Mouse (Mus musculus): ENCODE measurements around the gene Srsf6. TPM values are rescaled to one million over a fixed set of nuclear protein-coding genes. Genes with fewer than 3 reads are reported as not detected.
A peak's percentile ranks its signal among the peaks of the same experiment; 100 is the strongest.
"Not testable (repeated sequence)": the region's sequence is repeated elsewhere in the genome, so short reads cannot be mapped to it uniquely, and the experiment has no call there.

Gene Srsf6
- polyA plus RNA-seq (2015; fragmentation: Nextera tagmentation; extraction: Ambion mirVana) = 88.3 and 95.6 TPM in 2 replicates

DNA sequence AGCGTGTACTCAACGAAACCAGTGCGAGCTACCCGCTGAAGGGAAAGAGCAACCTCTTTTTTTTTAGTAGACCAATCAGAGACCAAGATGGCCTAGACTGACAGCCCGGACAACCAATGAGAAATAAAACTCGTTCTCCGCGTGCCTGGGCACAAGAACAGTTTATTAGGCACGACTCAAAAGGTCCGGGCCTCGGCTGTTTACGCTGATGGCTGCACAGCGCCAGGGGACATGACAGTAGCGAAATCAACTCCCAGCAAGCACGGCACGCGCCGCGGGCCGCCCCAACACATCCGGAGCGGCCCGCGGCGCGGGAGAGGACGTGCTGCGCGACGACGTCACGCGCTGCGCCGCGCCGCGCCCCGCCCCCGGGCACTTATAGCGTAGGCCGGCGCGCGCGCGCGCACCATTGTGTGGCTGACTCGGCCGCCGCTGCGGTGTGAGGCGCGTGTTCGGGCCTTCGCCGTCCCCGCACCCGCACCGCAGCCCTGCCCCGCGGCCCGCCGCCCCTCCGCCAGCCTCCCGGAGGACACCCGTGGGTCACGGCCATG is at the start of gene Srsf6:
Gene Srsf6 (plus strand): TSS at position 406 of the 551 bp plus-strand sequence.
- Histone ChIP-seq H3K27ac (replicated peaks) (peak within 1 kb of the TSS; percentile 95), H3K36me3 (replicated peaks) (peaks cover 35% of the 10 kb centered on the region), H3K4me3 (replicated peaks) (peak within 1 kb of the TSS; percentile 100), H3K4me2 (peak within 1 kb of the TSS; percentile 96), H3K9ac (peak within 1 kb of the TSS; percentile 100), H3K27me3 (peaks cover 5% of the 10 kb centered on the region; the same call in 1 of the 2 replicates), H3K9me3 (replicated peaks) (no peaks in the 10 kb centered on the region), H3K4me1 (replicated peaks) (peaks cover 39% of the 10 kb centered on the region)
- 0% methylated on average over 65 of the region's 68 CpGs for WGBS (ENCODE audit: insufficient replicate concordance)
- ATAC-seq (ENCODE audit: insufficient read depth) = peak; percentile 95

DNA sequence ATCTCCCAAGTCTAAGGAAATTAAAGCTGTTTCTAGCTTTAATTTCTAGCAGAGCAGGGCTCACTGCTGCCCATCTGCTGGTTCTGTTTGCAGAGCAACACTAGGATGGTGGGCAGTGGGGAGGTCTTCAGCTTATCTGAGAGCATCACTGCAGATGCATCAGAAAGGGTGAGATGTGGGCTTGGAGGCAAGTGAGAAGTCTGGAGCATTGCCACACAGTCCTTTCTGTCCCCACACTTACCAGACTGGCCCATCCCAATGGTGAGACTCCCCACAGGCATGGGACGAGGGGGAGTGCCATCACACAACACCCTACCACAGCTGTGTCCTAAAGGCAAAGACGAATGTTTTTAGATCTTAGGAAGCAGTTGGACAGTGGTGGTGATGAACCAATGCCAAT is 47.2 kb upstream of the Srsf6 start:
- Histone ChIP-seq H3K36me3 (replicated peaks) (no peaks in the 10 kb centered on the region), H3K9ac (no peak overlapping the region), H3K4me1 (replicated peaks) (no peaks in the 10 kb centered on the region), H3K4me2 (no peak overlapping the region), H3K9me3 (replicated peaks) (no peaks in the 10 kb centered on the region), H3K27me3 (no peaks in the 10 kb centered on the region), H3K27ac (replicated peaks) (no peak overlapping the region), H3K4me3 (replicated peaks) (no peak overlapping the region)
- no peak for ATAC-seq (ENCODE audit: insufficient read depth)
- WGBS (ENCODE audit: insufficient replicate concordance) = 36% methylated on average over 2 of the region's 2 CpGs

DNA sequence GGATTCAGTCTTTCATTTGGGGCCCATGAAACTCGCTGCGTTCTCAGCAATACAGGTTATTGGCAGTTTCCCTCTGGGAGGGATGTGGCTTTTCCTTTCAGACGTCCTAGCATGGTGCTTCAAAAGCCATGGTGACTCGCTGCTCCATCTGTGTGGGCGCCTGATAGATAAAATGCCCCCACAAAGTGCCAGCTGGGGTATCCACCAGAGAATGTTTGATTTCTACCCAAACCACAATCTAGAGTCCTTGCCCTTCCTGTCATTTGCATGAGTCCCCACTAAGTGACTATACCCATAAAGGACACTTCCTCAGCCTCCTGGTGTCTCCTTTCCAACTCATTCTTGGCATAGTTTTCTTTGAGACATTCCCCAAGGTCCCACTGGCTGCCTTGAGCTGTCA is 44.2 kb upstream of the Srsf6 start:
- Histone ChIP-seq H3K9me3 (replicated peaks) (no peaks in the 10 kb centered on the region), H3K4me3 (replicated peaks) (no peak overlapping the region), H3K4me1 (replicated peaks) (no peaks in the 10 kb centered on the region), H3K27me3 (no peaks in the 10 kb centered on the region), H3K27ac (replicated peaks) (no peak overlapping the region), H3K36me3 (replicated peaks) (no peaks in the 10 kb centered on the region), H3K4me2 (no peak overlapping the region), H3K9ac (no peak overlapping the region)
- 48% methylated on average over 5 of the region's 5 CpGs for WGBS (ENCODE audit: insufficient replicate concordance)
- ATAC-seq (ENCODE audit: insufficient read depth) = no peak

DNA sequence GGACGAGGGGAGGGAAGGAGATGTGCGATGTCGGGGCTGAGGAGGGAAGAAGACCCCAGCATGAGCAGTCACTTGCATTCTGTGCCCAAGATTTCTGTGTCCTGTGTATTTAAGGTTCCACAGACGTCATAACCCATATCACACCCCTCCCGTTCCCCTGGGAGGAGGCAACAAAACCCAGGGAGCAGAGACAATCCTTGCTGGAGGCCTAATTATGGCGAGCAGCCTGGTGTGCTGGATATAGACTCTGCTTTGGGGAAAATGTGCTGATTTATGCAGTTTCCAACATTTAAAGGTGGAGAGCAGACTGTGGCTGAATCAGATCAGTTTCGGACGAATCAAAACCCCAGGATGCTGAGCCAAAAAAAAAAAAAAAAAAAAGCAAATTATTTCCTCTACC is 42.7 kb upstream of the Srsf6 start:
- H3K4me1 ChIP-seq (replicated peaks) = no peaks in the 10 kb centered on the region

DNA sequence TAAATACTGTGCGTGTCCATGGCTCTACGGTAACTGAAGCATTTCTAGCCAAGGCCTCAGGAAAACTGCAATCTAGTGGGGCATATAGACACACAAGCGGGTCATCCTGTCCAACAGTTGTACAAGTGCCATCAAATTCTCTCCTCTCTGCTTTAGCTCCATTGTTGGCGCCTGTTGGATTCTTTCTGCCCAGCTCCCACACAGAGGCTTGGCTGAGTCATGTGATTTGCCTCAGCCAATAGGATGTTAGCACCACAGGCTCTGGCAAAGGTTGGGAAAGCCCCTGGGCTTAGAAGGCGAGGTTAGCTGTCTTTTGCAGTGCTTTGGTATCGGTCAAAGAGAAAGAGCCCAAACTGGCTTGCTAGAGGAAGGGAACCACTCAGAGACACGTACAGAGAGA is 42.1 kb upstream of the Srsf6 start:
- no peaks in the 10 kb centered on the region for H3K36me3 ChIP-seq (replicated peaks)
- H3K27ac ChIP-seq (replicated peaks) = no peak overlapping the region
- no peaks in the 10 kb centered on the region for H3K27me3 ChIP-seq
- H3K4me1 ChIP-seq (replicated peaks) = no peaks in the 10 kb centered on the region
- H3K9me3 ChIP-seq (replicated peaks) = no peaks in the 10 kb centered on the region
- no peak for ATAC-seq (ENCODE audit: insufficient read depth)
- no peak overlapping the region for H3K4me2 ChIP-seq
- no peak overlapping the region for H3K9ac ChIP-seq
- 50% methylated on average over 7 of the region's 7 CpGs for WGBS (ENCODE audit: insufficient replicate concordance)
- H3K4me3 ChIP-seq (replicated peaks) = no peak overlapping the region

More for the DNA sequence above, 42.7 kb upstream of the Srsf6 start:
- Histone ChIP-seq H3K27ac (replicated peaks) (no peak overlapping the region), H3K36me3 (replicated peaks) (no peaks in the 10 kb centered on the region), H3K9me3 (replicated peaks) (no peaks in the 10 kb centered on the region), H3K27me3 (no peaks in the 10 kb centered on the region), H3K4me3 (replicated peaks) (no peak overlapping the region), H3K9ac (no peak overlapping the region), H3K4me2 (no peak overlapping the region)
- ATAC-seq (ENCODE audit: insufficient read depth) = no peak
- WGBS (ENCODE audit: insufficient replicate concordance) = 63% methylated on average over 8 of the region's 8 CpGs

DNA sequence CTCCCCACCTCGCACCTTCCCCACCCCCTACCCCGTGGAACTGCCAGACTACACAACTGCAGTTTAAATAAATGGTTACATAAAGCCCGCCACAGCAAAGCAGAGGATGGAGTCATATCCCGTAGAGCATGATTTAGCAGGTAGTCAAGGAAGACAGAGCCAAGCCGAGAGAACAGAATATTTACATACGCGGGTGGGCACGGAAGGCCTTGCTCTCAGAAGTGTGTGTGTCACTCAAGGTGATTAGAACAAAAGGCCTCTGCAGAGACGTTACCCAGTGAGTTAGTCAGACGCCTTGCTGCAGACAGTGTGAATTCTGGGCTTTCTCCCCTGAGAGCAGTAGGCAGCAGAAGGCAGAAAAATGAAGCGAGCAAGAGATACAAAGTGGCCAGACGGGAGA is 41.6 kb upstream of the Srsf6 start:
- H3K4me3 ChIP-seq (replicated peaks) = no peak overlapping the region
- WGBS (ENCODE audit: insufficient replicate concordance) = 68% methylated on average over 12 of the region's 12 CpGs
- H3K4me1 ChIP-seq (replicated peaks) = no peaks in the 10 kb centered on the region
- H3K36me3 ChIP-seq (replicated peaks) = no peaks in the 10 kb centered on the region
- H3K9ac ChIP-seq = no peak overlapping the region
- no peak for ATAC-seq (ENCODE audit: insufficient read depth)
- no peaks in the 10 kb centered on the region for H3K9me3 ChIP-seq (replicated peaks)
- H3K27me3 ChIP-seq = no peaks in the 10 kb centered on the region
- H3K27ac ChIP-seq (replicated peaks) = no peak overlapping the region
- H3K4me2 ChIP-seq = no peak overlapping the region

DNA sequence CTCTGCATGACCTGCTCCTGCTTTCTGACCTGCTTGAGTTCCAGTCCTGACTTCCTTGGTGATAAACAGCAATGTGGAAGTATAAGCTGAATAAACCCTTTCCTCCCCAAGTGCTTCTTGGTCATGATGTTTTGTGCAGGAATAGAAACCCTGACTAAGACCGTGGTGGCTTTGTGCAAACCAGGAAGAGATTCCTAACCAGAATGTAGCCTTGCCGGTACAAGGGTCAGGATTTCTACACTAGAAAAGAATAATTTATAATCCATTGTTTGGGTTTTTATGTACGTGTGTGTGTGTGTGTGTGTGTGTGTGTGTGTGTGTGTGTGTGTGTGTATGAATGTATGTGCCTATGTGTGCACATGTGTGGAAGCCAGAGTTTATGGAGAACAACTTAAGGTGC is 38.3 kb upstream of the Srsf6 start:
- not testable (repeated sequence) for ATAC-seq (ENCODE audit: insufficient read depth); H3K9me3 ChIP-seq (replicated peaks); H3K27ac ChIP-seq (replicated peaks); H3K36me3 ChIP-seq (replicated peaks); H3K4me1 ChIP-seq (replicated peaks); H3K9ac ChIP-seq; H3K4me2 ChIP-seq; H3K27me3 ChIP-seq; H3K4me3 ChIP-seq (replicated peaks)
- 63% methylated on average over 3 of the region's 3 CpGs for WGBS (ENCODE audit: insufficient replicate concordance)

DNA sequence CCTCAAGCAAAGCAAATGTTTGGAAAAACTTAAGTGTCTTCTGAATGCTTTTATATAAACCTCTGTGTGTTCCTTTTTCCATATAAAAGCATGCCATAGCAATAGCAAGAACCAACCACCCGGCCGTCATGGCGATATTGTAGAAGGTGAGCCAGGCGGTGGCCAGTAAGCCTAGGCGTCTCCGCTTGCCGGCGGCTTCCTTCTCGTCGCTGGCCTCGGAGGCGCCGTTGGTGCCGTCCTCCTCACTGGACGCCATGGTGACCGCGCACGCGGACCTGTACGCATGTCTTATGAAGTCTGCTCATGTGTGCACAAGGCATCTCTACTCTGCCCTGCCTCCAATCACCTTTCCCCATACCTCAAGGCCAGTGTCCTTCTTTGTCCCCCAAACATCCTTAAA is 32.1 kb upstream of the Srsf6 start:
- not testable (repeated sequence) for ATAC-seq (ENCODE audit: insufficient read depth)

DNA sequence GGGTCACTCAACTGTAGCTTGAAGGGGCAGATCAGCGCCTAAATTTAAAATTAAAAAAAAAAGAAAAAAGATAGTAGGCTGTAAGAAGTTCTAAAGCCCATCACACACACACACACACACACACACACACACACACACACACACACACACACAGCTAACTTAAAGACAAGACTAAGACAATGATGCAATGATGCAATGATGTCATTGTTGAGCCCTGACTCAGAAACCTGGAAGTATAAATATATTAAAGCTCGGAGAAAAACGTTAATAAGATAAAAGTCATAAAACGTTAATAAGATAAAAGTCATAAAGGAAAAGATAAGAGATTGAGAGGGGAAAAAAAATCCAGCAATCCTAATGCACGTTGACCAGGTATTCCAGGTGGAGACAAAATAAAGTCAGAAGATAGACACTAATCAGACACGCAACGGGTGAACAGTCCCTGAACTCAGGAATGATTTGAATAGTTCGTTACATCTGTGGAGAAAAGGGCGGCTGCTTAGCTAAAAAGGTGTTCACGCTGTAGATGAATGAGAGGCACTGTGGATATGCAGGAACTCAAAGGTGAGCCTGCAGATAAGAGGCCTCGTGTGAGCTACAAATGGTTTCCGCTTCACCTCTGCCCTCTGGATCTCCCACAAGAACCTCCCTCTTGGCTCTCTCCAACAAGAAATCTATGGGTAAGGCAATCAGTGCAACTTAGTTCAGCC is 31.3 kb upstream of the Srsf6 start:
- H3K4me2 ChIP-seq = no peak overlapping the region
- no peaks in the 10 kb centered on the region for H3K4me1 ChIP-seq (replicated peaks)
- no peaks in the 10 kb centered on the region for H3K36me3 ChIP-seq (replicated peaks)
- no peak overlapping the region for H3K9ac ChIP-seq
- H3K9me3 ChIP-seq (replicated peaks) = no peaks in the 10 kb centered on the region
- no peak for ATAC-seq (ENCODE audit: insufficient read depth)
- 55% methylated on average over 12 of the region's 12 CpGs for WGBS (ENCODE audit: insufficient replicate concordance)
- no peaks in the 10 kb centered on the region for H3K27me3 ChIP-seq
- no peak overlapping the region for H3K4me3 ChIP-seq (replicated peaks)
- H3K27ac ChIP-seq (replicated peaks) = no peak overlapping the region

More for the DNA sequence above, 32.1 kb upstream of the Srsf6 start:
- not testable (repeated sequence) for H3K27me3 ChIP-seq; H3K27ac ChIP-seq (replicated peaks); H3K9ac ChIP-seq; H3K36me3 ChIP-seq (replicated peaks); H3K4me1 ChIP-seq (replicated peaks); H3K4me3 ChIP-seq (replicated peaks); H3K9me3 ChIP-seq (replicated peaks); H3K4me2 ChIP-seq
- WGBS (ENCODE audit: insufficient replicate concordance) = 82% methylated on average over 20 of the region's 20 CpGs

DNA sequence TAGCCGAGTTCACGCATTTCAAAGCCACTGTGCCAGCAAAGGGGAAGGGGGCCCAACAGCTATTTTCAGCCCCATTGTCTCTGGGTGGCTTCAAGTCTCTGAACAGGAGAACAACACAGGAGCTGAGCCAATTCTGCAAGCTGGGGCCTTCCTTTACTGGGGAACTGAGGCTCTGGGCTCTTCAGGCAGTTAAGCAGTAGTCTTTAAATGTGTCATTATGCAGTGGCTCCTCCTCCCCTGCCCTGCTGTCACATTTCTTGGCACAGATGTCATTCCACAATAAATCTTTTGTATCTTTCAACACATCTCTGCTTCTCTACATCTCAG is 30.8 kb upstream of the Srsf6 start:
- WGBS (ENCODE audit: insufficient replicate concordance) = 54% methylated on average over 2 of the region's 2 CpGs
- ATAC-seq (ENCODE audit: insufficient read depth) = no peak
- H3K9ac ChIP-seq = no peak overlapping the region
- no peaks in the 10 kb centered on the region for H3K4me1 ChIP-seq (replicated peaks)
- H3K36me3 ChIP-seq (replicated peaks) = no peaks in the 10 kb centered on the region
- H3K4me3 ChIP-seq (replicated peaks) = no peak overlapping the region
- no peaks in the 10 kb centered on the region for H3K27me3 ChIP-seq
- no peak overlapping the region for H3K4me2 ChIP-seq
- no peaks in the 10 kb centered on the region for H3K9me3 ChIP-seq (replicated peaks)
- no peak overlapping the region for H3K27ac ChIP-seq (replicated peaks)

DNA sequence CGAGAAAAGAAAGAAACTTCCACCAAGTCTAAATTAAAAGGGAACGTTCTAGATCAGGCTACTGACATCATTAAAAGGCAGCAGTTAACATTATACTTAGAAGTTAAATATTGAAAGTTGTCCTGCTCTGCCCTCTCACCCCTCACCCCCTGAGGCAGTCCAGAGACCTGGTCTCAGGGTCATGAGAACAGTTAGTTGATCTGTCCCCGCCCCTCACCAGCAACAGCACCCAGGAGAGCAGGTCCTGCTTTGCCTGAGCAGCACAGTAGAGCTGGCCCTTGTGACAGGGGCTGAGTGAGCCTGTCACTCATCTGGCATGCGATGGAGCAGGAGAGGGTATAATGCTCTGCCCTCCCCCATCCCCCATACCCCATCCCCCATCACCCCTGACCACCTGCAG is 25.4 kb upstream of the Srsf6 start:
- 52% methylated on average over 4 of the region's 4 CpGs for WGBS (ENCODE audit: insufficient replicate concordance)
- H3K9ac ChIP-seq = no peak overlapping the region
- H3K9me3 ChIP-seq (replicated peaks) = no peaks in the 10 kb centered on the region
- H3K27ac ChIP-seq (replicated peaks) = no peak overlapping the region
- no peak for ATAC-seq (ENCODE audit: insufficient read depth)
- H3K4me1 ChIP-seq (replicated peaks) = no peaks in the 10 kb centered on the region
- H3K27me3 ChIP-seq = 0 out of 2 replicates have a peak, but pooled peaks cover 3% of the 10 kb centered on the region
- no peaks in the 10 kb centered on the region for H3K36me3 ChIP-seq (replicated peaks)
- H3K4me2 ChIP-seq = no peak overlapping the region
- no peak overlapping the region for H3K4me3 ChIP-seq (replicated peaks)

DNA sequence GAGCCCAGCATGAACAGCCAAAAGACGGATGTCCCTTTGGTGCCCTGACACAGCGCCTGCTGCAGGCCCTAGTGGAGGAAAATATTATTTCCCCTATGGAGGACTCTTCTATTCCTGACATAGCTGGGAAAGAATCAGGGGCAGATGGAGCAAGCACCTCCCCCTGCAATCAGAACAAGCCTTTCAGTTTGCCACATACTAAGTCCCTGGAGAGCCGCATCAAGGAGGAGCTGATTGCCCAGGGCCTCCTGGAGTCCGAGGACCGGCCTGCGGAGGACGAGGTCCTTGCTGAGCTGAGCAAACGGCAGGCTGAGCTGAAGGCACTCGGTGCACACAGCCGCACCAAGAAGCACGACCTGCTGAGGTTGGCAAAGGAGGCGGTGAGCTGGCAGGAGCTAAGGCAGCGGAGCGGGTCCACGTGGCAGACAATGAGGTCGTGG is 23.3 kb upstream of the Srsf6 start:
- 54% methylated on average over 16 of the region's 16 CpGs for WGBS (ENCODE audit: insufficient replicate concordance)
- Histone ChIP-seq H3K4me3 (replicated peaks) (no peak overlapping the region), H3K4me2 (no peak overlapping the region), H3K36me3 (replicated peaks) (no peaks in the 10 kb centered on the region), H3K9me3 (replicated peaks) (no peaks in the 10 kb centered on the region), H3K27me3 (0 out of 2 replicates have a peak, but pooled peaks cover 3% of the 10 kb centered on the region), H3K9ac (no peak overlapping the region), H3K4me1 (replicated peaks) (no peaks in the 10 kb centered on the region), H3K27ac (replicated peaks) (no peak overlapping the region)
- no peak for ATAC-seq (ENCODE audit: insufficient read depth)

All from liver, embryonic 15.5 days (tissue).